Mouse (Mus musculus): ENCODE measurements around the gene Nsfl1c. TPM values are rescaled to one million over a fixed set of nuclear protein-coding genes. Genes with fewer than 3 reads are reported as not detected.
"Not testable (repeated sequence)": the region's sequence is repeated elsewhere in the genome, so short reads cannot be mapped to it uniquely, and the experiment has no call there.

The Nsfl1c gene
- 100 to 1,000 TPM in 1 of 2 experiments, 10 to 100 TPM in 1; 93.3 to 102 TPM for total RNA-seq (2021)

DNA sequence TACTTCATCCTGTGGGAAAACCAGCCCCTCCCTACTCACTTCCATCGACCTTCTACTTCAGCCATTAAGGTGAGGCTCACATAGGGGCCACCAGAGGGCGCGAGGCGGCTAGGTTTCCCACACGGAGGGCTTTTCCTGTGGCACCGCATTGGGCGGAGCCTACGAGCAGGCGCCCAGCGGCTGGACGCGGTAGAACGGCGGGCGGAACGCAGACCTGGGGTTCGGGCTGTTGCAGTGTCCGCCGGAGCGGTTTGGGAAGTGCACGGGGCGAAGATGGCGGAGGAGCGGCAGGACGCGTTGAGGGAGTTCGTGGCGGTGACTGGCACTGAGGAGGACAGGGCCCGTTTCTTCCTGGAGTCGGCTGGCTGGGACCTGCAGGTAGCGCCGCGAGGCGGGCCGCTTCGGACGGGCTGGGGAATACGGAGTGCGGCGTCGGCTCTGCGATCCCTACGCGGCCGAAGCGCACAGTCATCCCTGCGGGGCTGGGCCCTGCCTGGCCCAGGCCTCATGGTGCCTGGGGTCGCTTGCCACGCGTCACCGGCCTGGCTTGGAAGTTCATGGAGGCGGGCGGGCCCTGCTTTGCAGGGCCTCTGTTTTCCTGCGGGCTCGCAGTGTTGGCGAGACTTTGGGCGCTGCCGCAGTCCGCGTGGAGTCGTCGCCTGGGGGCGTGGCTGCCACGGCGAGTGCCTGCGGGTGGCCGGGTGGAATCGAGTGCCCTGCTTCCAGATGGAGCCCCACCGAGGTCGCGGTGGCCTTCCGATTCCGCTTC, at the start of gene Nsfl1c:
Gene Nsfl1c, plus strand, starts transcription at position 148 of the 769 bp plus-strand sequence.
- intact Hi-C loops (cut with DNase I) = loop anchor here (1.0 to 10.0 kb wide), 4 partner anchors 49 to 371 kb away; no protein-coding TSS in a partner anchor
- DNase-seq = peak; percentile 96 to 98

DNA sequence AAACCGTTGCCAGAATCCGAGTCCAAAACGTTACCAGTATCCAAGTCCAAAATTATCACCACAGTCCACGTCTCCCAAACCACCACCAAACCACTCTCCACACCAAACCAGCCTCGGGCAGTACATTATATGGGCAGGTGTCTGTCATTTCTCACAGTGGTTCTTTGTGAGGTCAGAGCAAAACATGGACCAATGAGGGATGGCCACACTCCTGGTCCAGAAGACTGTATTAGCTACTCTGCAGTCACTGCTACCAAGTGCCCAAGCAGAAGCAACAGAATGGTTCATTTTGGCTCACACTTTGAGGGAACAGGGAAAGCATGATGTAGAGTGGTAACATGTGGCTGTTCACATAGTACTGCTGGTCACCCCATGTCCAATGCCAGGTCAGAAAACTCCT, 17.9 kb upstream of the Nsfl1c start, which contains the start of gene 4921509C19Rik:
Gene 4921509C19Rik, minus strand, starts transcription at position 101 of the 400 bp plus-strand sequence.
- intact Hi-C loops (cut with DNase I); DNase-seq: not testable (repeated sequence)

DNA sequence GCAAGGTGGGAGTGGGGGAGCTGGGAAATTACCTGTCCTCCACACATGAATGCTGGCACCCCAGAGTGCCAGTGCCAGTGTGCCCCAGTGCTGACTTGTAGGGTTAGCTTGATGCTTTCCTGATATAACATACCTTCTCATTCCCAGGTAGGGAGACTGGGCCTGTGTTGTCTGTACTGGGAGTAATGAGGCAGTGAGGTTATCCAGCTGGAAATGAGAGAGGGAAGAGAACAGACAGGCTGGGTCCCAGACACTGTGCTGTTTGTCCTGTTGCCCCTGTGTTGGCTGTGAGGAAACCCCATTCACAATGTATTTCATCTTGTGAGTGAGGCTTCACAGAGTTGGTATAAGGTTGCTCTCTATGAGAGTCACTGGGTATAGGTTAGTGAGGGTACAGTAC, 7.5 kb upstream of the Nsfl1c start:
- intact Hi-C loops (cut with DNase I) = no loop called here
- no peak for DNase-seq

DNA sequence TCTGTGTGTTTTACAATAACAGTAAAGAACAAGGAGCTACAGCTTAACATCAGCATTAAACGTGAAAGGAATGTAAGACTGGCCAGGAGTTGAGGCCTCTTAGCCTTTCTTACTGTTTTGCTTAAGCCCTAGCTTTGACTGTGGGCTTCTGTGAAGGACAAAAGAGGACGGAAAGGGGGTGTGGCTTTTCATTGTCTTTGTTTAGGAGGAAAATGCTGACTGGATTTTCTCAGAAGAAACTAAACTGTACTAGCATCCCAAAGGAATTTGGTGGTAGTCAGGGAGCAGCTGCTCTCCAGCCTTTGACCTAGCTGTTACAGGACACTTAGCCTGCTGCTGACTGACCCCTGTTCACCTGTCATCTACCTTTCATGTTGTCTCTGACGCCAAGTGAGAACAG, 4.4 kb downstream of the Nsfl1c start:
- intact Hi-C loops (cut with DNase I) = loop anchor here (10.0 kb wide), 1 partner anchor 366 kb away; no protein-coding TSS in a partner anchor
- DNase-seq = no peak

DNA sequence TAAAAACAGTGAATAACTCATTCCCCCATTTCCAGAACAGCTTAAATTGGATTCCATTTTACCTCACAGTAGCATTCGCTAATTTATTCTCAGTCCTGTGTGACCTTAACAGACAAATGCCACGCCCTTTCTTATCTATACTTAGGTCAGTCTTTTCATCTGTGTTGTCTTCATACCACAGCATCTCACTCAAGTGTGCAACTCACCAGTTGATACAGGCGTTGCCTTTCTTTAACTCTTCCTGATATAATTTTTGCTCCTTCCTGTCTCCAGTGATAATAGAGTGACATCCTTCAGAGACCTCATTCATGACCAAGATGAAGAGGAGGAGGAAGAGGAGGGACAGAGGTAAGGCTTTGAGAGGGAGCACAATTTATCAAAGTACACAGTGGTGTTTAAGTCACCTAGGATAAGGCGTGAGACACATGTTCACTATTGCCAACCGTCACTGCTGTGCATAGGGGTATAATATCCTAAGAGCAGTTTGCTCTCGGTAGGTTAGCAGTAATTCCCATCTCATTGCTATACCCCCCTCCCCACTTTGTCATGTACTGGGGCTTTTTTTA, 6.5 kb downstream of the Nsfl1c start:
- DNase-seq = no peak
- intact Hi-C loops (cut with DNase I) = no loop called here

DNA sequence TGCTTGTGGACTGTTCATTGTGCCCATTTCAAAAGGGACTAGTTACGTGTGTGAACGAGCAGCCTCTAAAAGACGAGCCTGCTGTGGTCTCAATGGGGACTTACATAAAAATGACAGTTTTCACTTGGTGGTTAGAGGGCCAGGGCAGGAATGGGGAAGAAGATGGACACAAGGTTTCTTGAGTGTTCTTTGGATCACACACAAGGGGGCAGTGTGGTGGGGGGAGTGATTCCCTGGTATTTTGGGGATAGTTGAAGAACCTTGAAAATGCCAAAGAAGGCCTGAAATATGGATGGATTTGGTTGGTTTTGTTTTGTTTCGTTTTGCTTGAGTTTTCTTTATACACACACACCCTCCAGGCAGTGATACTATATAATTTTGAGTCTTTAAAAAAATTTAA, 10.2 kb downstream of the Nsfl1c start:
- no peak for DNase-seq
- intact Hi-C loops (cut with DNase I) = no loop called here

DNA sequence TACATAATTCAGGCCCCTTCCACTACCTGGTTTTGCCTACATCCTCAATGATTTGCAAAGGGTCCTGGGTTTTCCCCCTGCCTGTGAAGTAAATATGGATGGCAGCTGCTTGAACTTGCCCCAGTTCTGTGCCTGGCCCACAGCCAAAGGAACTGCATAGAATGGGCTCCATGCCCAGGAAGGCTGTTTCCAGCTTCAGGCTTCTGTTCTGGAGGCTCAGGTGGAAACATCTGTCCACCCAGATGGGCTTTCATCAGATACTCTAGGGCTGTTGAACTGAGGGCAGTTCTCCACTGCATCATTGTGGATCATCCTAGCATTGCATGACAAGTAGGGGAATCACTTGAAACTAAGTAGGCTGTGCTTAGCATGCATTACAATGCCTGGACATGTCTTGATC, 18.2 kb downstream of the Nsfl1c start:
- intact Hi-C loops (cut with DNase I) = loop anchor here (5.0 kb wide), 1 partner anchor 170 kb away; no protein-coding TSS in a partner anchor
- DNase-seq = peak; percentile 69 to 76

DNA sequence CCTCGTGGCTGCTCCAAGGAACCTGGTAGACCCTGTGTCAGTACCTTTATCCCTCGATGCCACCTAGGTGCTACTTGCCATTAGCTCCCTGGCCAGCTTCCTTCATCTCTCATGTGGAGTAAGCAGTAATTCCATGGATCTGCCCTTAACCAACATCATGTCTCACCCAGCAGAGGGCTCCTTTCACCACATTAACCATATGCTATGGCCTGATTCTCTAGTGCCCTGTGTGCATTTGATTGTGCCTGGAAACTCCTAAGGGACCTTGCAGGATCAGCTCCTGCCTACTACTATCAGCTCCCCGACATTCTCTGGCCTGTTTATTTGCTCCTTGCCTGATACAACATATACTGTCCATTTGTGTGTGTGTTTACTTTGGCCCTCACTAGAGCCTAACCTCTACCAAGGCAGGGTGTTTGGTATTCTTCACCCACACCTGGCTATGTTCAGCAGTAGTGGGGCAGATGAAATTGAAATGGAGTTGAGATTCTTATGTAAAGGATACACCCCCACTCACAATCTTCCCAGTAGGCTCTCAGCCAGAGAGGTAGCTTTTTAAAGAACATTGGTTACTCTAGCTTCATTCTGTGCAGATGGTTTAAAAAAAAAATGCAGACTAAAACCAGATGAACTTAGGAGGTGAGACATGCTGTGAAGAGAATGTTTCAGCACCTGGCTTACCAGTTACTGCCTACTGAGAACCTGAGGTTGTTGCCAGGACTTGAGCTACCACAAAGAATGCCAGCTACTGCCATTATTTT, 19.7 kb downstream of the Nsfl1c start:
- intact Hi-C loops (cut with DNase I) = loop anchor here (5.0 kb wide), 1 partner anchor 169 kb away; no protein-coding TSS in a partner anchor
- no peak for DNase-seq

DNA sequence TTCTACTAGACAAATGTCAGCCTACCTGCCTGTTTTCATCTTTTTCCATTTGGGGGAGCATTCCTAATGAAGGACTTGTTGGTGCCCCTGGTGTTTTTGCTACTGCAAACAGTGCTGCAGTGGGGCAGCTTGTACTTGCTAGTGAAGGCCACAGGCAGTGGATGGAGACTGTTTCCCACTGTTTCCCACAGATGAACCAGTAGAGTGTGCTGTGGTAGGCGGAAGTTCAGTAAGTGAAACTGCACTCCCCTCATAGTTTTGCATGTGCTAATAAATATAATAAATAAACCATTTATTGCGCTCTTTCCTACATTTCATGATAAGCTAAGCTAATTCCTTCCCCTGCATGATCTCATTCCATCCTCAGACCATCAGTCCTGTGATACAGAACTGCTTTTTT, 25.0 kb downstream of the Nsfl1c start:
- DNase-seq = no peak
- intact Hi-C loops (cut with DNase I) = no loop called here

DNA sequence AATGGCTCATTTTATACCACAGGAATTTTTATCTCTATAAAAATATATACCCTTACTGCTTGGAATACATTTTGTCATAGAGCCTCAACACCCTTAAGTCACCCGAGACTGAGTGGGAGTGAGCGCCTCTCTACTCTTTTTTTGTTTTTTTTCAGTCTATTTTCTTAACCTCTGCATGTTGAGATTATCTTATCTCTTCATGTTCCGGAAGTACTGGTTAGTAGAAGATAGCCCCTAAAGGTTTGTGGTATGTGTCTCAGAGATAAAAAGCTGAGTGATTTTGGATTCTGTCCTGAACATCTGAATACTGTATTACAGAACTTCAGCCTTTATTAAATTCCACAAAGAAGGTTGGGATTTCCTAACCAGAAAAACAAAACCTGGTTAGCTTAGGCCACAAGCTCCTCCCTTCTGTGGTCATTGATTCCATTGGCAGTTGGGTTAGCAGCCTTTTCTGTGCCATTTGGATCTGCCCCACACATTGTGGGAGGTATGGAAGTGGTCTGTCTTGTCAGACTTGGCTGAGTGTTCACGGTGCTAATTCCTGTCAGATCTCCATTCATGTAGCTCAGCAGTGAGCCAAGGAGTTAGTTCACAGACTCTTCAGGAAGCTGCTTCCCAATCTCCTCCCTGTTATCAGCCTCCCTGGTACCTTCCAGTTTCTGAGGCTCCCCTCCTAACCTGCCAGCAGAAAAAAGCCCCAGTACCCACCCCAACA, 30.5 kb downstream of the Nsfl1c start:
- peak in 1 of 2 experiments; percentile 41 for DNase-seq

DNA sequence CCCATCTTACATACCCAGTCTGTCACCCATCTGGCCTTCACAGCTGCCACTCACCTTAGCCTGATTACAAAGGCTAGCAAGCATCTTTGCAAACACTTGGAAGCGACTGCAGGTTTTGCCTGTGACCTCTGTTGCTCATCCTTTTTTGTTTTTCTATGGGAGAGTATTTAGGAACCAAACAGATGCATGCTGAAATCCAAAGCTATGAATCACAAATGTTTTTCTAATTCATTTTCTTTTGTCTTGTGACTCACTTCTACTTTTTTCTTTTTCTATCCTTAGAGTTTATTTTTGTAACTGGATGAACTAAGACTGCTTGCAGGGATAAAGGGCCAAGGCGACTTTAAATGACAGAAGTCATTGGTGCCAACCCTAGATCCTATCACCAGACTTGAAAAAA, 31.5 kb downstream of the Nsfl1c start:
- DNase-seq = no peak
- intact Hi-C loops (cut with DNase I) = no loop called here

More for the DNA sequence above, 30.5 kb downstream of the Nsfl1c start:
- intact Hi-C loops (cut with DNase I) = no loop called here

DNA sequence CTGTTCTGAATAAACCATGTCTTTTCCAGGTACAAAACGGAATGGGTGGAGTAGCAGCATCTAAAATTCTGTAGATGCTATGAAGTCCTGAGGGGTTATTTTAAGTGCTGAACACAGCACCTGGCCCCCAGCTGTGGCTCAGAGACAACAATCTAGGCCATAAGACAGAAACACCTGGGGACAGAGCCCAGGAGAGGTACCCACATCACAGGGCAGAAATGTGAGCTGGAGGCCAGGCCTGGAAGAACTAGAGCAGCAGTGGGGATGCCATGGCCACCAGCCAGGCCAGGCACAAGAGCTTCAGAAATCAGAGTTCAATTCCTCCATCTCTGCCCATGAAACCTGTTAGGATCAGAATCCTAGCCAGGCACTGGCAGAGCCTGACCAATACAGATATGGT, 34.1 kb downstream of the Nsfl1c start:
- intact Hi-C loops (cut with DNase I) = no loop called here
- no peak for DNase-seq

DNA sequence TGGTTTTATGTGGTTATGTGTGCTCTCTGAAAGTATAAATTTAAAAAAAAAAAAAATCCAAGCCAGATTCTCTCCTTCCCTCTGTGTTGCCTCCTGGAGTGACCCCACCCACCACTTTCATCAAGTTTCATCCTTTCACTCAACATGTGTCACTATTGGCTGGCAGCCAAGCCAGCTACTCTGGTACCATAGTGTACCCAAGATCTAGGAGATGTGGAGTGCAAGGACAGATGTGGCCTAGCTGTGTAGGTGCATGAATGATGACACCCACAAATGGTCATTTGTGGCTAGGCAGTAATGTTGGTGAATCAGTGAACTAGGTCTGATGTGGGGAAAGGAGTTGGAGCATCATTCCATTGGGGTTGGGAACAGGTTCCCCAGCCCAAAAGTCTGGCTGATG, 35.2 kb downstream of the Nsfl1c start:
- intact Hi-C loops (cut with DNase I) = no loop called here
- no peak for DNase-seq

DNA sequence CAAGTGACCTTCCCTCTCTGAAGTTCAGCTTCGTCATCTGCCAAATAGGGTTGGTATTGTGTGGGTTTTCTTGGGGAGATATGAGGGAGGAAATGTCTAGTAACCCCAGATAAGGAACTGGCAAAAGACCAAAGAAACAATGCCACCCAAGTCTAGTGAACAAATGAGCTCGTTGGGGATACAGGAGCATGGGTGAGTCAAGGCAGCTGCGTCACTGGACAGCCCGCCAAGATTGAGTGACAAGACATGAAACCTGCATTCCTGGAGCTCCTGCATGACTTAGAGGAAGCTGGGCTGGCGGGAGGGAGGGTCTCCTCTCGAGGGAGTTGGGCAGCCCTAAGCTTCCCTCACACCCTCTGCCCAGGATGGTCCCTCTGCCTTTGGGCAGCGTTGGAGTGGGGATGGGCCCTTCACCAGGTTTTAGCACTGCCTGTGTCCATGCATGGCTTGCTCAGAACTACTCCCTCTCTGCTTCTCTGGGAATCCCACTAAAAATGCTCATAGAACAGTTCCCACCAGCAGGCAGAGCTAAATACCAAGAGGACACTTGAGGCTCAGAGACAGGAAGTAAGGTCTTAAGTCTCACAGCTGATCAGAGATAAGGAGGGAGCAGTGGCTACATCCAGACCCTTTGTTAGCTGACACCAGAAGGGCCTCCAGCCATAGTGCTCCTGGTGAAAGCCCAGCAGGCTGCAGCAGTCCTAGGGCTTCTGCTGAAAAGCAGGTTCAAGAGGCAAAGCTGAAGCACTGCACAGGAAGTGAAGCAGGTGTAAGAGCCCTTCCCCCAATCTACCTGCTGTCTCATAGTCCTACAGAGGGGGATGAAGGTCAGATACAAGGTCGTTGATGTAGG, 36.6 kb downstream of the Nsfl1c start:
- DNase-seq = no peak
- intact Hi-C loops (cut with DNase I) = no loop called here

DNA sequence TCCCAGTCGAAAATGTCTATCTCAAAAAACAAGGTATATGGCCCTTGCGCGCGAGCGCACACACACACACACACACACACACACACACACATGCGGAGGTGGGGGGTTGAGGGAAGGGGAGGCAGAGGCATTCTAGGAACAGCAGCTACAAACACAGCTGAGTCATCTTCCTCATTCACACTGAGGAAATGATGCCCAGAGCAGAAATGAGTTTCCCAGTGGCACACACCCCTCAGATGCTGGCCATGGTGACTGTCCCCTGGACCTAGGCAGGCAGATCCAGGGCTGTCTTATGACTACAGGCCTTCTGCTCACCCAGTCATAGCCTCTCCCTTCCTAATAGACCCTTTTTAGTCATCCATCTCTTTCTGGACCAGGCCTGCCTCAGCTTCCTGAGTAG, 39.6 kb downstream of the Nsfl1c start:
- DNase-seq = no peak
- intact Hi-C loops (cut with DNase I) = no loop called here

DNA sequence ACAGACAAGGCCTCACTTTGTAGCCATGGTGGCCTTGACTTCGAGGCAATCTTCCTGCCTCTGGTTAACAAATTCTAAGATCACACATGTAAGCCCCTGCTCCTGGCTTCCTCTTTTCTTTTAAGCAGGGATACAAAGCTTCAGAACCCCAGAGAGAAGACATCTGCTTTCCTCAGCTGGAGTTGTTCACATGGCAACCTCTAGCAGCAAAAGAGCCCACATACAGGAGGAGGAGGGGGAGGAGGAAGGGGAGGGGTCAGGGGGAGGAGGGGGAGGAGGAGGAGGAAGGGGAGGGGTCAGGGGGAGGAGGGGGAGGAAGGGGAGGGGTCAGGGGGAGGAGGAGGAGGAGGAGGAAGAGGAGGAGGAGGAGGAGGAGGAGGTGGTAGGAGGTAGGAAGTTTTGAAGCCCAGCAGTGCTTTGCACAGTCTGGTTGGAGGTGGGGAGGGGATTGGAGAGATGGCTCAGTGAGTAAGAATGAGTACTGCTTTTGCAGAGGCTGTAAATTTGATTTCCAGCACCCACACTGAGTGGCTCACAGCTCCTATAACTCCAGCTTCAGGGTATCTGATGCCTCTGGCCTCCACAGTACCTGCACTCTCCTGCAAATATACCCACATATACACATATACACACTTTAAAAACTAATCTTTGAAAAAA, 42.1 kb downstream of the Nsfl1c start:
- intact Hi-C loops (cut with DNase I) = no loop called here
- no peak for DNase-seq

DNA sequence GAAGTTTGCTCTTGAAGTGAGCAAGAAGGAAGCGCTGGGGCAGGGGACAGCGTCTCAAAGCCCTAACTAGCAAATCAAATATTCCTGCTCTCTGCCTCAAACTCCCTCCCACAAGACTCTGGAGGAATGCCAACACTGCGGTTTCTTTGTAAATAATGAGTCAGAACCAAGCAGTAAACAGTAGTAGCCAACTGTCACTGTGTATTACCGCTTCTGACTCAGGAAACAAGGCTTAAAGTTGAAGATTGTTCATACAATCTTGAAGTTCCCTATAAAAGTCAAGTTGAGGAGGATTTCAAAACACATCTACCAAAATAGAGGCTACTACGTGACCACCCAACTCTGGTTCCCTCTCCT, 42.6 kb downstream of the Nsfl1c start:
- intact Hi-C loops (cut with DNase I) = no loop called here
- DNase-seq = peak; percentile 57 to 75

DNA sequence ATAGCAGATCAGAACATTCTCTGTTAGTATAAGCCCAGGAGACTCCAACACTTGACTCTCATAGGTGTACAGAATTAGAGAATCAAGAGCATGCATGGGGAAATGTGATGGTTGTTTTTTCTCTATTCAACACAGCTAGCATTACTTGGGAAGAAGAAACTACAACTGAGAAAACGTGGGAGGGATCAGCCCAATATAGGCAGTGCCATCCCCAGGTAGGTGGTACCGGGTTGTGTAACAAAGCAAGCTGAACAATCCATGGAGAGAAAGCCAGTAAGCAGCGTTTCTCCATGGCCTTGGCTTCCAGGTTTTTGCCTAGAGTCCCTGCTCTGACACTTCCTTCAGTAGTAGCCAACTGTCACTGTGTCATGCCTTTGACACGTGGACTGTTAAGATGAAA, 44.7 kb downstream of the Nsfl1c start:
- intact Hi-C loops (cut with DNase I) = no loop called here
- no peak for DNase-seq

All from heart, postnatal 10 days (tissue).